Mouse (Mus musculus) forebrain, embryonic 11.5 days (tissue): ENCODE measurements around the gene Iqschfp. TPM values are rescaled to one million over a fixed set of nuclear protein-coding genes. Genes with fewer than 3 reads are reported as not detected.

Experiments
- ATAC-seq: fragments of 200-750 bp; cut with Nextera tagmentation; replicated peaks from 2 replicates; pipeline ENCODE4 v1.8.0; 2017; ENCODE audit warnings: moderate TSS enrichment; ENCODE audit not compliant: low FRiP score
- DNase-seq: peaks from one replicate; pipeline ENCODE4 v3.0.0-alpha.2; 2017; ENCODE audit warnings: low spot score
- H3K27ac ChIP-seq: fragments of 300-500 bp; sonication (generic); 2 replicates; pipeline ENCODE4 v1.5.1; 2014; ENCODE audit warnings: low read depth, low read length
- H3K27me3 ChIP-seq: fragments of 300-500 bp; sonication (generic); 2 replicates; pipeline ENCODE4 v1.6.1; 2014; ENCODE audit warnings: mild to moderate bottlenecking, low read length, mixed read lengths; ENCODE audit not compliant: control insufficient read depth, insufficient read depth
- H3K36me3 ChIP-seq: fragments of 300-500 bp; sonication (generic); 2 replicates; pipeline ENCODE4 v1.6.1; 2014; ENCODE audit warnings: mild to moderate bottlenecking, low read length, moderate library complexity, mixed read lengths; ENCODE audit not compliant: control insufficient read depth, insufficient read depth
- H3K4me1 ChIP-seq: fragments of 300-500 bp; sonication (generic); replicated peaks from 2 replicates; pipeline ENCODE4 v1.6.1; 2014; ENCODE audit warnings: low read length, mixed read lengths; ENCODE audit not compliant: control insufficient read depth, insufficient read depth
- H3K4me2 ChIP-seq: fragments of 300-500 bp; sonication (generic); 2 replicates; pipeline ENCODE4 v1.6.1; 2014; ENCODE audit warnings: low read depth, mild to moderate bottlenecking, low read length, moderate library complexity, mixed read lengths; ENCODE audit not compliant: severe bottlenecking
- H3K4me3 ChIP-seq: fragments of 300-500 bp; sonication (generic); 2 replicates; pipeline ENCODE4 v1.5.1; 2014; ENCODE audit warnings: low read depth, low read length
- H3K9ac ChIP-seq: fragments of 300-500 bp; sonication (generic); 2 replicates; pipeline ENCODE4 v1.6.1; 2014; ENCODE audit warnings: low read length
- H3K9me3 ChIP-seq: fragments of 300-500 bp; sonication (generic); 2 replicates; pipeline ENCODE4 v1.6.1; 2016; ENCODE audit warnings: low read length, mixed read lengths; ENCODE audit not compliant: control insufficient read depth
- WGBS: fragments of 180-500 bp; shearing (Covaris S2); extraction: QIAGEN DNeasy Blood & Tissue Kit; methylation state at CpG from one replicate; pipeline ENCODE4 v1.1.7; 2014; 5-methylcytosine and 5-hydroxymethylcytosine counted together
- polyA plus RNA-seq: library from polyadenylated mRNA; unstranded; fragments of >200 nt; fragmentation: Nextera tagmentation; extraction: Ambion mirVana; gene quantifications from 2 replicates; pipeline ENCODE4 v1.2.1, GENCODE M21; 2014

The Iqschfp gene
- 1.0 and 1.3 TPM in 2 replicates for polyA plus RNA-seq

- Histone ChIP-seq H3K4me3 (no peak within 1 kb of the TSS), H3K9ac (no peak within 1 kb of the TSS), H3K36me3 (no peaks in the 10 kb centered on the region), H3K27ac (peak within 1 kb of the TSS; percentile 65), H3K4me1 (no peaks in the 10 kb centered on the region), H3K27me3 (no peaks in the 10 kb centered on the region), H3K9me3 (no peaks in the 10 kb centered on the region), H3K4me2 (peak within 1 kb of the TSS; percentile 37; the same call in 1 of the 2 replicates)
- WGBS: 48% methylated on average over 15 of the region's 15 CpGs
- 0 out of 2 replicates have a peak, but pooled peaks have one; percentile 49 for ATAC-seq
- DNase-seq: no peak
Measured at GRCm38 (mm10) chr3:67892026-67892705, at the start of gene Iqschfp, which contains the start of gene Iqcj. Gene Iqschfp, plus strand, starts transcription at chr3:67892232. Gene Iqcj, plus strand, starts transcription at chr3:67892220.

- no peaks in the 10 kb centered on the region for H3K9me3 ChIP-seq
- H3K4me3 ChIP-seq: no peak overlapping the region
- no peak for DNase-seq
- 84% methylated on average over 5 of the region's 5 CpGs for WGBS
- no peaks in the 10 kb centered on the region for H3K36me3 ChIP-seq
- no peaks in the 10 kb centered on the region for H3K4me1 ChIP-seq
- ATAC-seq: no peak
- no peak overlapping the region for H3K9ac ChIP-seq
- H3K4me2 ChIP-seq: no peak overlapping the region
- no peaks in the 10 kb centered on the region for H3K27me3 ChIP-seq
- no peak overlapping the region for H3K27ac ChIP-seq
Measured at GRCm38 (mm10) chr3:67852397-67852796, 39.6 kb upstream of the Iqschfp start.

- Histone ChIP-seq H3K27ac (no peak overlapping the region), H3K4me1 (no peaks in the 10 kb centered on the region), H3K36me3 (no peaks in the 10 kb centered on the region), H3K4me2 (no peak overlapping the region), H3K4me3 (no peak overlapping the region), H3K27me3 (no peaks in the 10 kb centered on the region), H3K9me3 (no peaks in the 10 kb centered on the region), H3K9ac (no peak overlapping the region)
- WGBS: 89% methylated on average over 3 of the region's 3 CpGs
- ATAC-seq (no peak), DNase-seq (no peak)
Measured at GRCm38 (mm10) chr3:67861524-67861923, 30.5 kb upstream of the Iqschfp start.

GRCm38 (mm10) chr3:67867420-67868065 lies 24.5 kb upstream of the Iqschfp start:
- ATAC-seq: no peak

GRCm38 (mm10) chr3:67869424-67869823 lies 22.6 kb upstream of the Iqschfp start:
- 83% methylated on average over 1 of the region's 1 CpGs for WGBS
- no peaks in the 10 kb centered on the region for H3K9me3 ChIP-seq
- no peak overlapping the region for H3K27ac ChIP-seq
- H3K9ac ChIP-seq: no peak overlapping the region
- DNase-seq (no peak), ATAC-seq (no peak)
- H3K4me3 ChIP-seq: no peak overlapping the region
- H3K36me3 ChIP-seq: no peaks in the 10 kb centered on the region
- H3K4me1 ChIP-seq: no peaks in the 10 kb centered on the region
- H3K27me3 ChIP-seq: no peaks in the 10 kb centered on the region
- H3K4me2 ChIP-seq: no peak overlapping the region

More at GRCm38 (mm10) chr3:67867420-67868065, 24.5 kb upstream of the Iqschfp start:
- no peaks in the 10 kb centered on the region for H3K9me3 ChIP-seq
- no peak for DNase-seq
- H3K4me1 ChIP-seq: no peaks in the 10 kb centered on the region
- no peak overlapping the region for H3K4me2 ChIP-seq
- H3K27ac ChIP-seq: no peak overlapping the region
- H3K36me3 ChIP-seq: no peaks in the 10 kb centered on the region
- 80% methylated on average over 13 of the region's 13 CpGs for WGBS
- H3K27me3 ChIP-seq: no peaks in the 10 kb centered on the region
- no peak overlapping the region for H3K9ac ChIP-seq
- H3K4me3 ChIP-seq: no peak overlapping the region

- ATAC-seq: no peak
- Histone ChIP-seq H3K4me3 (no peak overlapping the region), H3K27me3 (no peaks in the 10 kb centered on the region), H3K9ac (no peak overlapping the region), H3K36me3 (no peaks in the 10 kb centered on the region), H3K4me2 (no peak overlapping the region), H3K27ac (no peak overlapping the region), H3K4me1 (no peaks in the 10 kb centered on the region), H3K9me3 (no peaks in the 10 kb centered on the region)
- WGBS: 84% methylated on average over 4 of the region's 4 CpGs
- no peak for DNase-seq
Measured at GRCm38 (mm10) chr3:67877253-67877652, 14.8 kb upstream of the Iqschfp start.

GRCm38 (mm10) chr3:67884335-67884734 lies 7.7 kb upstream of the Iqschfp start:
- peak; percentile 77 for ATAC-seq

GRCm38 (mm10) chr3:67886176-67886575 lies 5.9 kb upstream of the Iqschfp start:
- DNase-seq: no peak
- Histone ChIP-seq H3K9ac (no peak overlapping the region), H3K36me3 (no peaks in the 10 kb centered on the region), H3K4me2 (no peak overlapping the region), H3K4me3 (no peak overlapping the region), H3K4me1 (0 out of 2 replicates have a peak, but pooled peaks cover 5% of the 10 kb centered on the region), H3K9me3 (no peaks in the 10 kb centered on the region), H3K27me3 (no peaks in the 10 kb centered on the region), H3K27ac (no peak overlapping the region)
- ATAC-seq: no peak
- WGBS: 76% methylated on average over 1 of the region's 1 CpGs

More at GRCm38 (mm10) chr3:67884335-67884734, 7.7 kb upstream of the Iqschfp start:
- DNase-seq: no peak
- Histone ChIP-seq H3K36me3 (no peaks in the 10 kb centered on the region), H3K4me2 (no peak overlapping the region), H3K27ac (no peak overlapping the region), H3K27me3 (no peaks in the 10 kb centered on the region), H3K4me3 (no peak overlapping the region), H3K9me3 (no peaks in the 10 kb centered on the region), H3K4me1 (0 out of 2 replicates have a peak, but pooled peaks cover 5% of the 10 kb centered on the region), H3K9ac (no peak overlapping the region)
- 45% methylated on average over 3 of the region's 3 CpGs for WGBS
